Mouse (Mus musculus) MEL (cell line): ENCODE data around the gene C730034F03Rik. TPM values are rescaled to one million over a fixed set of nuclear protein-coding genes. Genes with fewer than 3 reads are reported as not detected.

ENCODE experiments used
- DNase-seq: peaks from one replicate; pipeline ENCODE4 v3.0.0; 2011; ENCODE audit warnings: low read depth, low spot score
- H3K27ac ChIP-seq: 2 replicates; pipeline ENCODE4 v1.5.1; 2012; ENCODE audit warnings: low read depth, mild to moderate bottlenecking, control low read depth, low read length, moderate library complexity; ENCODE audit not compliant: control insufficient read depth
- H3K27me3 ChIP-seq, 2 experiments: fragments of 150-350 bp in 1 of 2; sonication (generic) in 1 of 2; 2 replicates each; pipeline ENCODE4 v1.6.1; 2012; ENCODE audit warnings: low read length in 2 of 2, mild to moderate bottlenecking in 2 of 2, improper control_type of control experiment in 1 of 2, moderate library complexity in 1 of 2; ENCODE audit not compliant: insufficient read depth in 2 of 2, control insufficient read depth in 1 of 2
- H3K36me3 ChIP-seq, 2 experiments: 2 replicates each; pipeline ENCODE4 v1.6.1; 2012 to 2014; ENCODE audit warnings: low read length in 2 of 2, improper control_type of control experiment in 1 of 2, inconsistent platforms in 1 of 2, mild to moderate bottlenecking in 1 of 2; ENCODE audit not compliant: insufficient read depth in 2 of 2, control insufficient read depth in 1 of 2
- H3K4me1 ChIP-seq, 2 experiments: fragments of 150-350 bp in 1 of 2; sonication (generic) in 1 of 2; 2 replicates each; pipeline ENCODE4 v1.6.1; 2012; ENCODE audit warnings: low read length in 2 of 2, improper control_type of control experiment in 1 of 2, mild to moderate bottlenecking in 1 of 2; ENCODE audit not compliant: insufficient read depth in 2 of 2, control insufficient read depth in 1 of 2
- H3K4me3 ChIP-seq, 2 experiments: fragments of 150-350 bp in 1 of 2; sonication (generic) in 1 of 2; 2 replicates each; pipeline ENCODE4 v1.5.1; 2012; ENCODE audit warnings: low read depth in 2 of 2, low read length in 2 of 2, mild to moderate bottlenecking in 2 of 2, moderate library complexity in 2 of 2, control low read depth in 1 of 2, improper control_type of control experiment in 1 of 2; ENCODE audit not compliant: control insufficient read depth in 1 of 2, insufficient read depth in 1 of 2
- H3K79me2 ChIP-seq: 2 replicates; pipeline ENCODE4 v1.6.1; 2012; ENCODE audit warnings: mild to moderate bottlenecking, low read length, moderate library complexity; ENCODE audit not compliant: control insufficient read depth, poor library complexity, insufficient read depth
- H3K9ac ChIP-seq: 2 replicates; pipeline ENCODE4 v1.6.1; 2012; ENCODE audit warnings: low read depth, mild to moderate bottlenecking, control low read depth, low read length, moderate library complexity; ENCODE audit not compliant: control insufficient read depth, poor library complexity, severe bottlenecking
- H3K9me3 ChIP-seq: fragments of 150-350 bp; sonication (generic); replicated peaks from 2 replicates; pipeline ENCODE4 v1.6.1; 2012; ENCODE audit warnings: mild to moderate bottlenecking, low read length, improper control_type of control experiment, moderate library complexity; ENCODE audit not compliant: insufficient read depth
- CTCF ChIP-seq, 3 experiments: IDR thresholded peaks in 2 of 3; conservative IDR thresholded peaks in 1 of 3; 2 replicates each; pipeline ENCODE4 v1.5.1; 2011 to 2012; ENCODE audit warnings: low read length in 3 of 3, low read depth in 2 of 3, mild to moderate bottlenecking in 2 of 3, improper control_type of control experiment in 1 of 3, inconsistent platforms in 1 of 3, mixed read lengths in 1 of 3, moderate library complexity in 1 of 3; ENCODE audit not compliant: control insufficient read depth in 1 of 3, insufficient read depth in 1 of 3, poor library complexity in 1 of 3, severe bottlenecking in 1 of 3
- E2F4 ChIP-seq: IDR thresholded peaks from 2 replicates; pipeline ENCODE4 v1.6.1; 2011; ENCODE audit warnings: low read depth, low read length, improper control_type of control experiment, borderline replicate concordance
- EP300 ChIP-seq, 2 experiments: IDR thresholded peaks; 2 replicates each; pipeline ENCODE4 v1.6.1; 2011; ENCODE audit warnings: improper control_type of control experiment in 2 of 2, low read length in 2 of 2, low read depth in 1 of 2, mild to moderate bottlenecking in 1 of 2
- GATA1 ChIP-seq: IDR thresholded peaks from 2 replicates; pipeline ENCODE4 v1.6.1; 2011; ENCODE audit warnings: low read depth, low read length, improper control_type of control experiment
- HCFC1 ChIP-seq: IDR thresholded peaks from 2 replicates; pipeline ENCODE4 v1.6.1; 2012; ENCODE audit warnings: low read depth, mild to moderate bottlenecking, inconsistent platforms, low read length, improper control_type of control experiment, moderate library complexity
- MAZ ChIP-seq: IDR thresholded peaks from 2 replicates; pipeline ENCODE4 v1.6.1; 2012; ENCODE audit warnings: low read depth, mild to moderate bottlenecking, inconsistent platforms, low read length, improper control_type of control experiment
- MXI1 ChIP-seq: IDR thresholded peaks from 2 replicates; pipeline ENCODE4 v1.6.1; 2011; ENCODE audit warnings: mild to moderate bottlenecking, low read depth, low read length, improper control_type of control experiment
- MYB ChIP-seq: IDR thresholded peaks from 2 replicates; pipeline ENCODE4 v1.6.1; 2011; ENCODE audit warnings: mild to moderate bottlenecking, low read depth, low read length, improper control_type of control experiment
- MYC ChIP-seq: IDR thresholded peaks from 2 replicates; pipeline ENCODE4 v1.6.1; 2011; ENCODE audit warnings: low read depth, mild to moderate bottlenecking, low read length, improper control_type of control experiment, moderate library complexity
- POLR2AphosphoS2 ChIP-seq: IDR thresholded peaks from 2 replicates; pipeline ENCODE4 v1.6.1; 2011; ENCODE audit warnings: low read length, improper control_type of control experiment
- POLR2AphosphoS5 ChIP-seq: IDR thresholded peaks from 2 replicates; pipeline ENCODE4 v1.6.1; 2012; ENCODE audit warnings: low read depth, borderline replicate concordance, mild to moderate bottlenecking, inconsistent platforms, low read length, moderate library complexity, mixed read lengths
- RCOR1 ChIP-seq: IDR thresholded peaks from 2 replicates; pipeline ENCODE4 v1.6.1; 2012; ENCODE audit warnings: low read depth, mild to moderate bottlenecking, inconsistent platforms, low read length, improper control_type of control experiment
- SMC3 ChIP-seq: IDR thresholded peaks from 2 replicates; pipeline ENCODE4 v1.6.1; 2011; ENCODE audit warnings: low read depth, low read length, improper control_type of control experiment
- TBP ChIP-seq: IDR thresholded peaks from 2 replicates; pipeline ENCODE4 v1.8.0; 2011; ENCODE audit warnings: low read depth, low read length, improper control_type of control experiment
- ZC3H11A ChIP-seq: IDR thresholded peaks from 2 replicates; pipeline ENCODE4 v1.6.1; 2012; ENCODE audit warnings: low read depth, mild to moderate bottlenecking, inconsistent platforms, low read length, improper control_type of control experiment
- ZKSCAN1 ChIP-seq: IDR thresholded peaks from 2 replicates; pipeline ENCODE4 v1.6.1; 2012; ENCODE audit warnings: low read depth, mild to moderate bottlenecking, inconsistent platforms, low read length, improper control_type of control experiment, moderate library complexity
- ZNF384 ChIP-seq: IDR thresholded peaks from 2 replicates; pipeline ENCODE4 v1.6.1; 2012; ENCODE audit warnings: low read depth, mild to moderate bottlenecking, inconsistent platforms, low read length, improper control_type of control experiment
- polyA plus RNA-seq, 2 experiments: library from polyadenylated mRNA; stranded (reverse) in 1 of 2; unstranded in 1 of 2; fragments of >175 nt in 1 of 2; fragments of >200 nt in 1 of 2; gene quantifications; 2 replicates each; pipeline versions ENCODE4 v1.2.1 to v1.2.4; 2012; ENCODE audit warnings: low replicate concordance in 2 of 2, low read depth in 1 of 2; ENCODE audit not compliant: insufficient read length in 2 of 2, insufficient read depth in 1 of 2, missing spikeins in 1 of 2
- total RNA-seq: library from RNA; depleted of rRNA; stranded (reverse); fragments of 300-350 nt; gene quantifications from 2 replicates; pipeline ENCODE4 v1.2.3, GENCODE M21; 2012

C730034F03Rik gene
- total and polyA plus RNA-seq, 3 experiments, result 1.6 to 2.5 TPM; not detected in 1

GRCm38 (mm10) chr15:89431806-89432205 is 2.4 kb downstream of the C730034F03Rik start:
- no peaks in the 10 kb centered on the region; the same call in 1 of the 2 replicates for H3K79me2 ChIP-seq
- H3K4me3 ChIP-seq, result no peak overlapping the region
- TF ChIP-seq HCFC1, result no peak
- TF ChIP-seq ZC3H11A, result no peak
- TF ChIP-seq POLR2AphosphoS5, result no peak
- TF ChIP-seq EP300 (IDR thresholded peaks at IDR 0.05; ENCODE audit: low read depth in 1 of 2, low read length in 2 of 2), result no peak
- TF ChIP-seq TBP, result no peak
- TF ChIP-seq MAZ, result no peak
- no peak for TF ChIP-seq GATA1
- TF ChIP-seq ZKSCAN1, result no peak
- no peak for TF ChIP-seq MYB
- TF ChIP-seq MYC, result no peak
- no peak for TF ChIP-seq CTCF (IDR thresholded peaks at IDR 0.05 in 2 of 3, conservative IDR thresholded peaks at IDR 0.05 in 1 of 3; ENCODE audit: control insufficient read depth in 1 of 3, insufficient read depth in 1 of 3, low read depth in 2 of 3, low read length in 3 of 3, poor library complexity in 1 of 3, severe bottlenecking in 1 of 3)
- no peak for TF ChIP-seq MXI1
- TF ChIP-seq E2F4, result no peak
- no peak for TF ChIP-seq POLR2AphosphoS2
- TF ChIP-seq SMC3, result no peak
- H3K27me3 ChIP-seq, result no peaks in the 10 kb centered on the region
- no peak for DNase-seq
- no peak overlapping the region for H3K27ac ChIP-seq
- peaks cover 0 to 5% of the 10 kb centered on the region in 2 experiments; a peak in 2 of 4 replicates for H3K36me3 ChIP-seq
- peaks cover 0 to 9% of the 10 kb centered on the region in 2 experiments; a peak in 1 of 4 replicates for H3K4me1 ChIP-seq
- no peak overlapping the region for H3K9ac ChIP-seq
- H3K9me3 ChIP-seq, result no peaks in the 10 kb centered on the region

DNA sequence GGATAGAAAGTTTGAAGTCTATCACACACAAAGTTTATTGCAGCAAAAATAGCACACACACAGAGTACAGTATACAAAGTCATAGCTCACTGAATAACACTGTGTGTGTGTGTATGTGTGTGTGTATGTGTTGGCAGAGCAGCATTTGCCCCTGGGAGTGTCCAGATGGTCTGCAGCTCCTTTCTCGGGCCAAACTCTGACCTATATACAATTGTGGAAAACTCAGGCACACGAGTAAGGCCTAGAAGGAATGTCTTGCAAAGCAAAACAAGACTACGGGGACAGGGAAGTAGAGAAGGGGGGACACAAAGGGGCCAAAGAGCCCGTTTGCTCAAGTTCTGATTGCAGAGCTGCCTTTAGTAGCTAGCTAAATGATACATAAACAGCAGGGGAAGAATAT is 3.6 kb downstream of the C730034F03Rik start:
- H3K4me3 ChIP-seq, result no peak overlapping the region
- no peak overlapping the region for H3K27ac ChIP-seq
- peaks cover 0 to 5% of the 10 kb centered on the region in 2 experiments; a peak in 1 of 4 replicates for H3K4me1 ChIP-seq
- TF ChIP-seq POLR2AphosphoS5, result no peak
- no peak for TF ChIP-seq TBP
- no peak for DNase-seq
- peaks cover 0 to 3% of the 10 kb centered on the region in 2 experiments; a peak in 1 of 4 replicates for H3K36me3 ChIP-seq
- H3K9me3 ChIP-seq, result no peaks in the 10 kb centered on the region
- no peaks in the 10 kb centered on the region for H3K27me3 ChIP-seq
- H3K9ac ChIP-seq, result no peak overlapping the region
- H3K79me2 ChIP-seq, result no peaks in the 10 kb centered on the region; the same call in 1 of the 2 replicates

- H3K9me3 ChIP-seq, result no peaks in the 10 kb centered on the region
- DNase-seq, result peak; percentile 53
- H3K4me3 ChIP-seq, result no peak overlapping the region
- TF ChIP-seq MYC (no peak), RCOR1 (0 out of 2 replicates have a peak, but pooled peaks have one; percentile 14), HCFC1 (no peak), ZNF384 (peak; percentile 23; the same call in 1 of the 2 replicates)
- H3K27me3 ChIP-seq, result no peaks in the 10 kb centered on the region; a peak in 1 of 4 replicates
- H3K9ac ChIP-seq, result no peak overlapping the region
- peaks cover 0 to 3% of the 10 kb centered on the region in 2 experiments; a peak in 1 of 4 replicates for H3K36me3 ChIP-seq
- no peak overlapping the region for H3K27ac ChIP-seq
- H3K79me2 ChIP-seq, result no peaks in the 10 kb centered on the region; the same call in 1 of the 2 replicates
- H3K4me1 ChIP-seq, result 0 out of 4 replicates have a peak, but pooled peaks cover 0 to 5% of the 10 kb centered on the region in 2 experiments
Measured at GRCm38 (mm10) chr15:89434136-89434535, 4.7 kb downstream of the C730034F03Rik start.
